Mouse (Mus musculus): ENCODE data around the gene Qk.

DNA sequence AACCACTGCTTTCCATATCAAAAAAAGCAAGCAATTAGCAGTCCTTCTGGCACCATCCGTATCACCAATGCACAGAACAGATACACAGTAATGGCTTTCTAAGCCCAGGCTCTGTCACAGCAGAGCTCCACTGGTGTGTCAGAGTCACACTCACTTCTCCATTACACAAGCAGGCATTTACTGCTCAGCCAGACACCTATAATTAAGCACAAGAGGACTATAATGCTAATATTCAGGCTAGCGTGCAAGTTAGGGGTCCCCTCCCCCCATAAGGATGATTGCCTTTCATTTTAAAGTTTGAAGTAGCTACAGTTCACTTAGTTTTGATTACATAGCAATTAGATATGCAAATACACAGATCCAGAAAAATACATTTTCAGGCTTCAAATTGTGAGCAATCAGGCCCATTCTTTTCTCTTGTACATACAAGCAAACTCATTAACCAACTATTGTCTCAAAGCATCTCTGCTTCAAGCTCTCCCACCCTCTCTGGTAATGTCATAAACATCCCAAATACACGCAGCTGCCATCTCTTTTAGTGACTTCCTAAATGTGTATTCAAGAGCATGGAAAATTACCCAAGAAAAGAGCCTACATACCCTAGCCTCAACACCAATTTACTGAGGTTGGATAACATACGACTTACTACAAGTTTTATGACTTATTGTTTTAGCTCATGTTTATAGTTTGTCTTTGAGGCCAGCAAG lies 68.2 kb downstream of the Qk start:
- TF ChIP-seq CTCF (IDR thresholded peaks at IDR 0.05; ENCODE audit: control insufficient read depth, insufficient read depth, insufficient read length) = no peak
- TF ChIP-seq USF1 (IDR thresholded peaks at IDR 0.05; ENCODE audit: low read depth) = no peak
- no peak for TF ChIP-seq MYOD1 (IDR thresholded peaks at IDR 0.05; ENCODE audit: control insufficient read depth, insufficient read length, low read depth)
- no peak for TF ChIP-seq MAX (IDR thresholded peaks at IDR 0.05)
- TF ChIP-seq MYOG (IDR thresholded peaks at IDR 0.05; ENCODE audit: control insufficient read depth, extremely low read depth, insufficient read length) = no peak
